Mouse (Mus musculus): Measurements from ENCODE around the gene Zyx. TPM values are rescaled to one million over a fixed set of nuclear protein-coding genes. Genes with fewer than 3 reads are reported as not detected.

Zyx gene
- polyA plus RNA-seq, 1 experiment, result 40.1 TPM

DNA sequence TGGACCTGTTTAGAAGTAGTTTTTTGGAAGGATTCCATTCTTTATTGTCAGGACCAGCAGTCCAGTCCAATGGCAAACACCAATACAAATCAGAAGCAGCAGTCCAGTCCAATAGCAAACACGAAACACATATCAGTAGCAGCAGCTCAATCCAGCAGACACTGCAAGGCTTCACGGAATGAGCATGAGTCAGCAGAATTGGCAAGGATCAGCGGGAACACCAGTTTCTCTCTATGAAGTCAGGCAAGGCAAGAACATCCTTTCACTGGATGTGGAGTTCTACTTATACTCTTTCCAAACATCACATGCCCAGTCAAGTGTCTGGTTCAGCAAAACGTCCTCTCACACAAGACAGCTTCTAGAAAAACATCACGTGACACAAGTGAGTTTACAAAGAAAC, 9.4 kb upstream of the Zyx start:
- no peaks in the 10 kb centered on the region for H3K36me3 ChIP-seq (ENCODE audit: control insufficient read depth, insufficient read depth, low read length)
- TF ChIP-seq POLR2A (IDR thresholded peaks at IDR 0.05; ENCODE audit: control insufficient read depth, low read depth, low read length) (no peak), CTCF (IDR thresholded peaks at IDR 0.05; ENCODE audit: control insufficient read depth, insufficient read depth, insufficient replicate concordance, low read depth, low read length) (no peak)
- H3K4me3 ChIP-seq (ENCODE audit: control insufficient read depth, low read depth, low read length), result no peak overlapping the region
- H3K4me1 ChIP-seq (ENCODE audit: control insufficient read depth, insufficient read depth, low read length), result no peaks in the 10 kb centered on the region
- no peaks in the 10 kb centered on the region for H3K27me3 ChIP-seq (ENCODE audit: control insufficient read depth, insufficient read depth, low read length)
- H3K27ac ChIP-seq (ENCODE audit: control insufficient read depth, insufficient read depth, low read depth, low read length), result no peak overlapping the region

DNA sequence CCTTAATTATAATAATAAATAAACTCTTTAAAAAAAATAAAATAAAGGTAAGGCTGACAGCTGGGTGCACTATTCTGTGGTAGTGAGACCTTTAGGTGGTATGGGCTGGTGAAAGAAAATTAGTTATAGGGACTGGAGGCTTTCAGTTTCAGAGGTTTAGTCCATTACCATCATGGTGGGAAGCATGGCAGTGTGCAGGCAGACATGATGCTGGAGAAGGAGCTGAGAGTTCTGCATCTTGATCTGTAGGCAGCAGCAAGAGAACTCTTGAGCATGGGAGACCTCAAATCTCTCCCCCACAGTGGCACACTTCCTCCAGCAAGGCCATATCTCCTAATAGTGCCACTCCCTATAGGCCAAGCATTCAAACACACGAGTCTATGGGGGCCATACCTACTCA, 7.3 kb upstream of the Zyx start:
- Histone ChIP-seq H3K27ac (ENCODE audit: control insufficient read depth, insufficient read depth, low read depth, low read length) (no peak overlapping the region), H3K27me3 (ENCODE audit: control insufficient read depth, insufficient read depth, low read length) (no peaks in the 10 kb centered on the region), H3K4me3 (ENCODE audit: control insufficient read depth, low read depth, low read length) (no peak overlapping the region), H3K4me1 (ENCODE audit: control insufficient read depth, insufficient read depth, low read length) (no peaks in the 10 kb centered on the region), H3K36me3 (ENCODE audit: control insufficient read depth, insufficient read depth, low read length) (no peaks in the 10 kb centered on the region)
- TF ChIP-seq CTCF (IDR thresholded peaks at IDR 0.05; ENCODE audit: control insufficient read depth, insufficient read depth, insufficient replicate concordance, low read depth, low read length) (no peak), POLR2A (IDR thresholded peaks at IDR 0.05; ENCODE audit: control insufficient read depth, low read depth, low read length) (no peak)

DNA sequence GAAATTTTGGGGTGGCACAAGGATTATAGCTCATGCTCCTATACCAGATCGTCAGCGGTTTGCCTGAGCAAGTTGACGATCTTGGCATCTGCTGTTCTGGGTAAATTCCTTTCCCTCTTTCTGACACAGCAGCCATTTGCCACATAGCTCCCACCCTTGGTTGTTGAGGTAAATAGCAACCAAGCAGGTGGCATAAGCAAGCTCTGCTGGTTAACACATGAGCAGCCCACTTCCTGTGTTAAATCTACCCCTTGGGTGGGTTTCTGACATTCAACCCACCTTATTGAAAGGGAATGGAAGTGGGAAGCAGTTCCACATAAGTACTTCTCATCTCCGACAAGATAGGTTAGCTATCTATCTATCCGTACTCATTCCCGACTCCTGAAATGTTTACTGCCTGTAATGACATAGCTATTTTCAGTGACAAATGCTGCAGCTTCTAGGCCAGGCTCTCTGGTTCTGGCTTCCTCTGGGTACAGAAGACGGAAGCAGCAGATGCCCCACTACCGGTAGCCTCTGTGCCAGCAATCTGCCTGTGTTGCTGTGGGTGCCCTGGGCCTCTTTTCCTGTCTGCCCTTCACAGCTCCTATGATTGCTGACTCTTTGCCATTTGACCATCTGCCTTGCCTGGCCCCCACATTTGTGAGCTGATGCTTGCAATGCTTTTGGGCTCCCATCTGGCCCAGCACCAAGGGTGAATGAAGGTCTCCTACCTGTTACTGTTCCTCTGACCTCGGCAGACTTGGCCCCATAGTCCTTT, 5.9 kb upstream of the Zyx start:
- no peak overlapping the region for H3K27ac ChIP-seq (ENCODE audit: control insufficient read depth, insufficient read depth, low read depth, low read length)
- TF ChIP-seq CTCF (IDR thresholded peaks at IDR 0.05; ENCODE audit: control insufficient read depth, insufficient read depth, insufficient replicate concordance, low read depth, low read length) (no peak), POLR2A (IDR thresholded peaks at IDR 0.05; ENCODE audit: control insufficient read depth, low read depth, low read length) (no peak)
- no peaks in the 10 kb centered on the region; the same call in 1 of the 2 replicates for H3K4me1 ChIP-seq (ENCODE audit: control insufficient read depth, insufficient read depth, low read length)
- H3K4me3 ChIP-seq (ENCODE audit: control insufficient read depth, low read depth, low read length), result no peak overlapping the region
- H3K36me3 ChIP-seq (ENCODE audit: control insufficient read depth, insufficient read depth, low read length), result no peaks in the 10 kb centered on the region
- no peaks in the 10 kb centered on the region for H3K27me3 ChIP-seq (ENCODE audit: control insufficient read depth, insufficient read depth, low read length)

DNA sequence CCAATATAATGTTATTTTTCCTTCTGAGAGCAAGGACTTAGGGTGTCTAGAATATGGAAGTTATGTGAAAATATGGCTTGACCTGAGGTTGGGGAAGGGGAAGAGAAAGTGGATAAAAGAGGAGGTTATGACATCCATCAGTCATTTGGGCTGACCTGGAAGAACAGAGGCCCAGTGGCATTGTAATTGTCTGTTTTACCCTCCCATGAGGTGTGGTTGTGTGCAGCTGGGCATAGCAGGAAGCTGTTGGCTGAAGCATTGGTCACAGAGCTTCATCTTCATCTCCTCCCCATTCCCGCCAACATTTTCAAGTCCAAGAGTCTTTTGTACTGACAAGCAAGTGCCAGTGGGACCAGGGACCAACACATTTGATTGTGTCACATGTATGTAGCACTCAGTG, 5.2 kb upstream of the Zyx start:
- TF ChIP-seq CTCF (IDR thresholded peaks at IDR 0.05; ENCODE audit: control insufficient read depth, insufficient read depth, insufficient replicate concordance, low read depth, low read length), result no peak
- no peak for TF ChIP-seq POLR2A (IDR thresholded peaks at IDR 0.05; ENCODE audit: control insufficient read depth, low read depth, low read length)
- no peaks in the 10 kb centered on the region for H3K27me3 ChIP-seq (ENCODE audit: control insufficient read depth, insufficient read depth, low read length)

DNA sequence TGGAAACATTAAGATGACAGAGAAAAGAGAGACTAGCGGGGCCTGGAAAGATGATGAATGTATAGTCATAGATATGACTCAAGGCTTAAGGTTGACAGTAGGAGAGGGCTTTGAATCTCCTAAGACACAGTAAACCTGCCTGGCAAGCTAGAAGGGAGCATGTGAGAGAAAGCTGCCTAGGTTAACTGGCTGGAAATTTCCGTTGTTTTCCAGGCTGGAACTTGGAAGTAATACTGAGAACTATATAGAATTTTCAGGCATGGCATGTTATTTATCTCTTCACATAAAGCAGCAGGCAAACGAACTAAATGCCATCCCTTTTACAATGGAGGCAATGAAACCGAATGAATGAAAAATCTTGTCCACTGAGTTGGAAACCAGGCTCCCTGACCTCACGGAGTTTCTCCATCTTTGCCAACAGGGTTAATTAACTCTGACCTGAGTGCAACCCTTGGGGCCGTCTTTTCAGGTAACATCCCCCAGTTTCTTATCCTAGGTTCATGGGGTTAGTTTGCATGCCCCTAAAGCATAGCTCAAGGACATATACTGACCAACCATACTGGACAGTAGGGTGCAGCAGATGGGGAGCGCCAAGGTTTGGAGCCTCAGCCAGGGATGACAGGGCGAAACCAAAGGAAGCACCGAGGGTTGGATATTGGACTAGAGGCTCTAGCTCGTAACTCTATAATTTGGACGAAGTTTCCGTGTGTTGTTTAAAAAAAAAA, 987 bp upstream of the Zyx start:
- Histone ChIP-seq H3K27ac (ENCODE audit: control insufficient read depth, insufficient read depth, low read depth, low read length) (no peak overlapping the region), H3K4me3 (ENCODE audit: control insufficient read depth, low read depth, low read length) (no peak overlapping the region), H3K27me3 (ENCODE audit: control insufficient read depth, insufficient read depth, low read length) (no peaks in the 10 kb centered on the region), H3K4me1 (ENCODE audit: control insufficient read depth, insufficient read depth, low read length) (peaks cover 8% of the 10 kb centered on the region), H3K36me3 (ENCODE audit: control insufficient read depth, insufficient read depth, low read length) (no peaks in the 10 kb centered on the region)
- TF ChIP-seq CTCF (IDR thresholded peaks at IDR 0.05; ENCODE audit: control insufficient read depth, insufficient read depth, insufficient replicate concordance, low read depth, low read length), result no peak
- no peak for TF ChIP-seq POLR2A (IDR thresholded peaks at IDR 0.05; ENCODE audit: control insufficient read depth, low read depth, low read length)

More for the DNA sequence above, 5.2 kb upstream of the Zyx start:
- Histone ChIP-seq H3K4me3 (ENCODE audit: control insufficient read depth, low read depth, low read length) (no peak overlapping the region), H3K27ac (ENCODE audit: control insufficient read depth, insufficient read depth, low read depth, low read length) (no peak overlapping the region), H3K36me3 (ENCODE audit: control insufficient read depth, insufficient read depth, low read length) (no peaks in the 10 kb centered on the region), H3K4me1 (ENCODE audit: control insufficient read depth, insufficient read depth, low read length) (peaks cover 6% of the 10 kb centered on the region)

DNA sequence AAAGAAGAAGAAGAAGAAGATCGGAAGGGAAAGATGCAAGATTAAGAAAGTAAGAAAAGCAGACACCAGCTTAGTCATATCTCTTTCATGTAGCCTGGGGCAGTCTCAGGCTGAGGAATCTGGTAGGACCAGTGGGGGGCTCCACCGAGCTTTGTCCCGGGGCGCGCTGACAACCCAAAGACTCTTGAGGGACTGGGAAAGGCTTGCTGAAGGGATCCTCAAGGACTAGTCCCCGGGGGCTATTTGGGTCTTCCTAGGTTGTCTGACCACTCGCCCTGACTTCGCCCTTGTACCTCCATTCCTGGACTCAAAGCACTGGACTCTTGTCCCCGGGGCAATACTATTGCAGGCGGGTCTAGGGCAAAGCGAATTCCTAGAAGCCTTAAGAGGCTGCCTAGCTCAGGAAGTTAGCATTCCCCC, 414 bp upstream of the Zyx start:
- Histone ChIP-seq H3K4me3 (ENCODE audit: control insufficient read depth, low read depth, low read length) (peak overlapping the region; percentile 83), H3K27ac (ENCODE audit: control insufficient read depth, insufficient read depth, low read depth, low read length) (peak overlapping the region; percentile 58), H3K4me1 (ENCODE audit: control insufficient read depth, insufficient read depth, low read length) (peaks cover 8% of the 10 kb centered on the region), H3K36me3 (ENCODE audit: control insufficient read depth, insufficient read depth, low read length) (no peaks in the 10 kb centered on the region), H3K27me3 (ENCODE audit: control insufficient read depth, insufficient read depth, low read length) (no peaks in the 10 kb centered on the region)
- TF ChIP-seq POLR2A (IDR thresholded peaks at IDR 0.05; ENCODE audit: control insufficient read depth, low read depth, low read length) (no peak), CTCF (IDR thresholded peaks at IDR 0.05; ENCODE audit: control insufficient read depth, insufficient read depth, insufficient replicate concordance, low read depth, low read length) (no peak)
